12 mouse cellular contexts compared by ENCODE assay signal in the genomic region with DNA sequence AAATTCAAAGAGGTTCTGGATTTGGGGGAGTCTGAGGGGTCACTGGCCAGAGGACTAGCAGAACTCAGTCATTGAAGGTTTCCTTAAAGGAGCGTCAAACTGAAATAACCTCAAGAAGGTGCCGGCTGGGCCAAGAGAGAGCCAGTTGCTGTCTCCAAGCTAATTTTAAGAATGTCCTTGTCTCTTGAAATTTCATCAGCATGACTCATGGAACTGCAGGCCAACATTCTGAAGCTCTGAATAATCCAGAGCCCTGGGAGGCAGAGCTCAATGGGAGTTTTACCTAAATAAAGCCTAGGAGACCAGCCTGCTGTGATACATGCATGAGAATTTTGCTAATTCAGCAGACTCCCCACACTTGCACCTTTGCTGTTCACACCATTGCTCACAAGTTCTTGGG. TPM values are rescaled to one million over a fixed set of nuclear protein-coding genes. Genes with fewer than 3 reads are reported as not detected.
DNase-seq lines count a peak whose midpoint lies in the region; ATAC-seq lines count a peak whose summit lies in the region.
"Had no signal": no experiment of that assay in that cellular context is flagged by ENCODE, and none has a peak within 500 bp of the region (broad histone marks: within the 10 kb centered on the region; RNA-seq: fewer than 3 reads in every experiment).

No protein-coding gene starts in this region.

- H3K4me3 ChIP-seq in midbrain, embryonic 13.5 days (replicated peaks), result no peak overlapping the region
- H3K4me3 ChIP-seq: forebrain, embryonic 10.5 days; intestine, embryonic 15.5 days; stomach, embryonic 15.5 days had no signal

- no peaks in the 10 kb centered on the region for H3K27me3 ChIP-seq in midbrain, embryonic 13.5 days
- H3K27me3 ChIP-seq: intestine, embryonic 15.5 days; stomach, embryonic 15.5 days had no signal

- no peaks in the 10 kb centered on the region for H3K36me3 ChIP-seq in midbrain, embryonic 13.5 days
- H3K36me3 ChIP-seq: forebrain, embryonic 10.5 days; intestine, embryonic 15.5 days; stomach, embryonic 15.5 days had no signal

- H3K9me3 ChIP-seq in midbrain, embryonic 13.5 days, result no peaks in the 10 kb centered on the region
- H3K9me3 ChIP-seq: forebrain, embryonic 10.5 days; intestine, embryonic 15.5 days; stomach, embryonic 15.5 days had no signal

- H3K9ac ChIP-seq in midbrain, embryonic 13.5 days (replicated peaks), result no peak overlapping the region
- H3K9ac ChIP-seq: intestine, embryonic 15.5 days; stomach, embryonic 15.5 days had no signal

- intact Hi-C loops in heart, postnatal 36 days (cut with DNase I), result loop anchor here (5.0 kb wide), 2 partner anchors 46 to 69 kb away; a partner anchor contains a TSS

- peak; percentile 49 to 52 for DNase-seq in urinary bladder, postnatal 36 days (ENCODE audit: low spot score in 2 of 2)
- DNase-seq in urinary bladder, adult 2 months (ENCODE audit: low spot score), result no peak
- DNase-seq in frontal cortex, postnatal 36 days (ENCODE audit: low spot score in 2 of 2), result peak; percentile 44 to 56
- peak; percentile 38 to 49 for DNase-seq in heart, postnatal 36 days
- no peak for DNase-seq in kidney, postnatal 4 days
- DNase-seq: cerebellum, adult 2 months had no signal

- H3K27ac ChIP-seq in midbrain, embryonic 13.5 days, result no peak overlapping the region
- H3K27ac ChIP-seq: forebrain, embryonic 10.5 days; intestine, embryonic 15.5 days; stomach, embryonic 15.5 days had no signal

- H3K4me1 ChIP-seq in midbrain, embryonic 13.5 days (replicated peaks), result 0 out of 2 replicates have a peak, but pooled peaks cover under 1% of the 10 kb centered on the region

- WGBS in midbrain, embryonic 13.5 days, result 95% methylated on average over 2 of the region's 2 CpGs

- H3K4me2 ChIP-seq in midbrain, embryonic 13.5 days (replicated peaks), result no peak overlapping the region
- H3K4me2 ChIP-seq: intestine, embryonic 15.5 days; liver, embryonic 11.5 days; stomach, embryonic 15.5 days had no signal

- ATAC-seq in midbrain, embryonic 13.5 days, result no peak
- ATAC-seq in erythroid progenitor cell, adult 5-6 weeks (replicated peaks; ENCODE audit: low FRiP score, poor library complexity, severe bottlenecking), result no peak
- ATAC-seq: intestine, embryonic 15.5 days had no signal

RNA-seq across cellular contexts. Expression of a gene that starts 36.5 kb away (rescaled TPM):
- 402 and 448 TPM in 2 replicates for polyA plus RNA-seq in urinary bladder, adult 2 months (2012; rRNA removed)
- 10 to 100 TPM; 26.8 to 27.2 TPM for total RNA-seq in heart, postnatal 36 days (2021)
- polyA plus RNA-seq in midbrain, embryonic 13.5 days (2015; fragmentation: Nextera tagmentation; extraction: Ambion mirVana), result 12.6 and 14.4 TPM in 2 replicates
- total RNA-seq in erythroid progenitor cell, adult 5-6 weeks (2015; ENCODE audit: low replicate concordance), result not detected in 2 replicates
- total RNA-seq in erythroid progenitor cell, adult 5-6 weeks (2017; ENCODE audit: low replicate concordance), result 0.77 TPM in 1 of 2 replicates, not detected in the other

Comparison
In these comparisons a context has a peak if more than half of its experiments do, and no peak if none do; other contexts are left out.
1. DNase-seq: peak in urinary bladder, postnatal 36 days (2 of 2), frontal cortex, postnatal 36 days (2 of 2) and heart, postnatal 36 days (2 of 2); none in urinary bladder, adult 2 months (single experiment) and kidney, postnatal 4 days (0 of 2).
2. RNA of a gene that starts 36.5 kb away (total RNA-seq): 26.8 to 27.2 TPM in heart, postnatal 36 days; 0.77 TPM in erythroid progenitor cell, adult 5-6 weeks; every median in the first group is over 10 times any median in the second.